Comparison of ENCODE assay signal across 9 mouse cellular contexts in the genomic region with DNA sequence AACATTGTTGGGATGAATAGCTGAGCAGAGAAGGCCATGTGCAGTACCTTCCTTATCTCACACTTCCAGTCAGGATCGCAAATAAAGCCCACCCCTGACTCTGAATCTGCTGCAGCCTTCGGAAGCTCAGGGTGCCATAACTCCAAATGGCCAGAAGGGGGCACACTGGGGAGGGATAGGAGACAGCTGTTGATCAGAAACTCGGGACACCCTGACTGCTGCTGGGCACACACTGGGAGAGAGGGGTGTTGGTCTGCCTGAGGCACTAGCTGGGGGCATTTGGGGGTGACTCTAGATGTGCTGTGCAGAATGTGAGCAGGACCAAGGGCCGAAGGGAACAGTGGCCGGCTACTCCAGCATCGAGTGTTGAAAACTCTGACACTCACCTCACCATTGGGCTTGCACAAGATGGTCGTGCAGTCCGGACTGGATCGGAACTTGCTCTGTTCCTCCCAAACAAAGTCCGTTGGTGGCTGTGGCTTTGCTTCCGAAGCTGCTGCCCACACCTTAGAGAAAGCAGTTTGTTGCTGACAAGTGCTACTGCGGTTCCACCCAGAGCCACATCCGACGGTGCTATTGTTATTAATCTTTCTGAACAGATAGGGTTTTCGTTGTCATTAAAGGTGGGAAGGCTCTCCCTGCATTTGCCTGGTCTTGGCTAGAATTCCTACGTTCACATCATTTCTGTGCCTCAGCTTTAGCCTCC.
DNase-seq lines count a peak whose midpoint lies in the region; ATAC-seq and TF ChIP-seq lines count a peak whose summit lies in the region.
"Had no signal": no experiment of that assay in that cellular context is flagged by ENCODE, and none has a peak within 500 bp of the region (broad histone marks: within the 10 kb centered on the region; RNA-seq: fewer than 3 reads in every experiment).

No protein-coding gene starts in this region.

- no peaks in the 10 kb centered on the region for H3K4me1 ChIP-seq in neural tube, embryonic 15.5 days
- no peaks in the 10 kb centered on the region for H3K4me1 ChIP-seq in heart, postnatal 0 days (ENCODE audit: control insufficient read depth, insufficient read depth)

- TF ChIP-seq CTCF in heart, postnatal 0 days (IDR thresholded peaks at IDR 0.05; ENCODE audit: low read depth), result peak; percentile 72

- DNase-seq in cerebellum, adult 11 months, result peak; percentile 12
- peak; percentile 55 for DNase-seq in neural tube, embryonic 10.5 days (ENCODE audit: extremely low spot score, low spot score)
- peak; percentile 25 for DNase-seq in cerebellum, adult 9-10 months
- DNase-seq in heart, postnatal 0 days (ENCODE audit: low spot score), result no peak
- peak; percentile 83 for DNase-seq in lung, postnatal 10 days
- DNase-seq in spleen, postnatal 10 days (ENCODE audit: low spot score in 2 of 2), result peak; percentile 11 to 71

- ATAC-seq in cerebellum, adult (ENCODE audit: insufficient number of reproducible peaks, low FRiP score, low TSS enrichment), result no peak
- no peak for ATAC-seq in neural tube, embryonic 15.5 days (ENCODE audit: low FRiP score)
- no peak for ATAC-seq in heart, postnatal 0 days (ENCODE audit: insufficient read depth, low read depth)

- H3K9ac ChIP-seq in neural tube, embryonic 15.5 days (replicated peaks), result no peak overlapping the region
- no peak overlapping the region for H3K9ac ChIP-seq in heart, postnatal 0 days (replicated peaks; ENCODE audit: low read depth, low read length)

- H3K27ac ChIP-seq in neural tube, embryonic 15.5 days (replicated peaks), result no peak overlapping the region
- H3K27ac ChIP-seq in heart, postnatal 0 days (ENCODE audit: low read depth), result no peak overlapping the region

- 73% methylated on average over 16 of the region's 16 CpGs for WGBS in neural tube, embryonic 15.5 days
- 66% methylated on average over 16 of the region's 16 CpGs for WGBS in heart, postnatal 0 days

- H3K27me3 ChIP-seq in neural tube, embryonic 15.5 days (replicated peaks), result no peaks in the 10 kb centered on the region
- H3K27me3 ChIP-seq in heart, postnatal 0 days (ENCODE audit: control insufficient read depth, insufficient read depth, low read length), result no peaks in the 10 kb centered on the region

- no peak overlapping the region for H3K4me3 ChIP-seq in neural tube, embryonic 15.5 days (replicated peaks)
- no peak overlapping the region for H3K4me3 ChIP-seq in heart, postnatal 0 days (ENCODE audit: low read depth, low read length)

- H3K9me3 ChIP-seq in neural tube, embryonic 15.5 days (replicated peaks), result no peaks in the 10 kb centered on the region
- H3K9me3 ChIP-seq in heart, postnatal 0 days (replicated peaks; ENCODE audit: control insufficient read depth, low read length), result no peaks in the 10 kb centered on the region

- H3K36me3 ChIP-seq in neural tube, embryonic 15.5 days, result no peaks in the 10 kb centered on the region
- no peaks in the 10 kb centered on the region for H3K36me3 ChIP-seq in heart, postnatal 0 days (replicated peaks; ENCODE audit: control insufficient read depth, insufficient read depth, low read length)
- H3K36me3 ChIP-seq: G1E had no signal

- no peak overlapping the region for H3K4me2 ChIP-seq in neural tube, embryonic 15.5 days
- H3K4me2 ChIP-seq in heart, postnatal 0 days (ENCODE audit: low read depth, low read length), result no peak overlapping the region

- no peak for TF ChIP-seq EP300 in heart, postnatal 0 days (IDR thresholded peaks at IDR 0.05; ENCODE audit: low read depth)
